Mouse (Mus musculus) thymus, adult 2 months (tissue): ENCODE measurements around the gene Gm20388.
A peak's percentile ranks its signal among the peaks of the same experiment; 100 is the strongest.

Experiments used
- CTCF ChIP-seq: fragments of 200-500 bp; IDR thresholded peaks from 2 replicates; pipeline ENCODE4 v1.5.1; 2012; ENCODE audit warnings: mild to moderate bottlenecking, control low read depth, low read length, moderate library complexity, borderline replicate concordance; ENCODE audit not compliant: control insufficient read depth, poor library complexity, insufficient read depth; ENCODE audit errors: extremely low read depth
- POLR2A ChIP-seq: fragments of 200-500 bp; IDR thresholded peaks from 2 replicates; pipeline ENCODE4 v1.6.1; 2012; ENCODE audit warnings: mild to moderate bottlenecking, low read length, control low read depth, moderate library complexity; ENCODE audit not compliant: control insufficient read depth, poor library complexity, insufficient read depth; ENCODE audit errors: extremely low read depth

- TF ChIP-seq CTCF (0 out of 2 replicates have a peak, but pooled peaks have one; percentile 17), POLR2A (no peak)
These were observed 785.9 kb downstream of the Gm20388 start for GRCm38 (mm10) chr8:120696401-120697153.
